In genomic region chr12:8640711-8641424, GRCm38 (mm10) we compare ENCODE assay signal across 8 mouse cellular contexts. TPM values are rescaled to one million over a fixed set of nuclear protein-coding genes. Genes with fewer than 3 reads are reported as not detected.
DNase-seq lines count a peak whose midpoint lies in the region; ATAC-seq and TF ChIP-seq lines count a peak whose summit lies in the region.

No protein-coding gene starts in this region.

- no peaks in the 10 kb centered on the region for H3K27me3 ChIP-seq in forebrain, embryonic 10.5 days (ENCODE audit: poor library complexity, severe bottlenecking)
- no peaks in the 10 kb centered on the region for H3K27me3 ChIP-seq in heart, embryonic 15.5 days
- H3K27me3 ChIP-seq in liver, embryonic 14.5 days (ENCODE audit: control insufficient read depth, insufficient read depth, low read length) = no peaks in the 10 kb centered on the region
- no peaks in the 10 kb centered on the region for H3K27me3 ChIP-seq in neural tube, embryonic 11.5 days (ENCODE audit: control insufficient read depth, insufficient read depth, low read length)
- H3K27me3 ChIP-seq in stomach, postnatal 0 days (ENCODE audit: control insufficient read depth, insufficient read depth, low read length) = no peaks in the 10 kb centered on the region

- peak overlapping the region; percentile 99 for H3K27ac ChIP-seq in forebrain, embryonic 10.5 days
- peak overlapping the region; percentile 99 for H3K27ac ChIP-seq in heart, embryonic 15.5 days
- peak overlapping the region; percentile 76 for H3K27ac ChIP-seq in liver, embryonic 14.5 days
- peak overlapping the region; percentile 92 for H3K27ac ChIP-seq in neural tube, embryonic 11.5 days (ENCODE audit: low read depth, low read length)
- H3K27ac ChIP-seq in stomach, postnatal 0 days (replicated peaks) = peak overlapping the region; percentile 98

- peaks cover 13% of the 10 kb centered on the region for H3K4me1 ChIP-seq in forebrain, embryonic 10.5 days
- peaks cover 4% of the 10 kb centered on the region for H3K4me1 ChIP-seq in heart, embryonic 15.5 days (replicated peaks)
- H3K4me1 ChIP-seq in liver, embryonic 14.5 days (replicated peaks; ENCODE audit: control insufficient read depth in 2 of 2, insufficient read depth in 2 of 2, low read length in 1 of 2) = peaks cover 0 to 2% of the 10 kb centered on the region in 2 experiments; a peak in 1 of 4 replicates
- H3K4me1 ChIP-seq in neural tube, embryonic 11.5 days (ENCODE audit: control insufficient read depth, insufficient read depth, low read length) = no peaks in the 10 kb centered on the region
- H3K4me1 ChIP-seq in stomach, postnatal 0 days (replicated peaks; ENCODE audit: control insufficient read depth, insufficient read depth) = no peaks in the 10 kb centered on the region

- H3K9me3 ChIP-seq in forebrain, embryonic 10.5 days = no peaks in the 10 kb centered on the region
- no peaks in the 10 kb centered on the region for H3K9me3 ChIP-seq in heart, embryonic 15.5 days (replicated peaks)
- no peaks in the 10 kb centered on the region for H3K9me3 ChIP-seq in liver, embryonic 14.5 days (ENCODE audit: control insufficient read depth, low read length)
- H3K9me3 ChIP-seq in neural tube, embryonic 11.5 days (ENCODE audit: control insufficient read depth, low read length) = no peaks in the 10 kb centered on the region
- no peaks in the 10 kb centered on the region for H3K9me3 ChIP-seq in stomach, postnatal 0 days (ENCODE audit: control insufficient read depth, low read length)

- no peak for TF ChIP-seq EP300 in liver, embryonic 14.5 days (IDR thresholded peaks at IDR 0.05; ENCODE audit: low read depth)
- TF ChIP-seq EP300 in stomach, postnatal 0 days (optimal IDR thresholded peaks at IDR 0.05) = no peak

- H3K36me3 ChIP-seq in forebrain, embryonic 10.5 days (replicated peaks) = no peaks in the 10 kb centered on the region
- H3K36me3 ChIP-seq in heart, embryonic 15.5 days = no peaks in the 10 kb centered on the region
- no peaks in the 10 kb centered on the region for H3K36me3 ChIP-seq in liver, embryonic 14.5 days (replicated peaks; ENCODE audit: control insufficient read depth, insufficient read depth, low read depth)
- H3K36me3 ChIP-seq in neural tube, embryonic 11.5 days (ENCODE audit: control insufficient read depth, insufficient read depth, low read length) = no peaks in the 10 kb centered on the region
- H3K36me3 ChIP-seq in stomach, postnatal 0 days (ENCODE audit: control insufficient read depth, insufficient read depth, low read length) = no peaks in the 10 kb centered on the region

- H3K4me2 ChIP-seq in heart, embryonic 15.5 days = peak overlapping the region; percentile 74
- peak overlapping the region; percentile 88 for H3K4me2 ChIP-seq in liver, embryonic 14.5 days (ENCODE audit: low read depth)
- H3K4me2 ChIP-seq in neural tube, embryonic 11.5 days (ENCODE audit: low read depth) = peak overlapping the region; percentile 36
- H3K4me2 ChIP-seq in stomach, postnatal 0 days (replicated peaks; ENCODE audit: low read depth) = peak overlapping the region; percentile 59

- peak overlapping the region; percentile 99 for H3K9ac ChIP-seq in heart, embryonic 15.5 days
- H3K9ac ChIP-seq in liver, embryonic 14.5 days (replicated peaks) = peak overlapping the region; percentile 92
- peak overlapping the region; percentile 94 for H3K9ac ChIP-seq in neural tube, embryonic 11.5 days (ENCODE audit: low read length)
- peak overlapping the region; percentile 96 for H3K9ac ChIP-seq in stomach, postnatal 0 days (ENCODE audit: low read length)

- TF ChIP-seq CTCF in liver, embryonic 14.5 days (IDR thresholded peaks at IDR 0.05; ENCODE audit: low read depth) = no peak
- peak; percentile 34; the same call in 1 of the 2 replicates for TF ChIP-seq CTCF in stomach, postnatal 0 days (IDR thresholded peaks at IDR 0.05; ENCODE audit: low read depth)

- peak; percentile 97 for ATAC-seq in heart, embryonic 15.5 days (replicated peaks; ENCODE audit: insufficient number of reproducible peaks, insufficient read depth, low FRiP score, low read depth)
- ATAC-seq in liver, embryonic 14.5 days (ENCODE audit: insufficient read depth) = peak; percentile 97
- peak; percentile 98 for ATAC-seq in neural tube, embryonic 11.5 days (ENCODE audit: insufficient read depth, low FRiP score, low TSS enrichment)
- ATAC-seq in stomach, postnatal 0 days (ENCODE audit: low FRiP score, low TSS enrichment) = peak; percentile 98

- peak; percentile 97 to 99 for DNase-seq in CD8-positive naive resting alpha-beta T cell, adult 2 months (ENCODE audit: low read depth in 2 of 2, low spot score in 2 of 2)
- peak; percentile 80 for DNase-seq in c-Kit-positive CD71-negative TER-119-negative erythroid progenitor cells, embryonic 14.5 days (ENCODE audit: low read depth)
- DNase-seq in forebrain, embryonic 10.5 days (ENCODE audit: extremely low spot score, low spot score) = peak; percentile 96
- peak; percentile 98 to 100 for DNase-seq in kidney, postnatal 25 days
- DNase-seq in liver, embryonic 14.5 days (ENCODE audit: low read depth in 3 of 3, low spot score in 3 of 3) = peak; percentile 87 to 89 (median 88)
- DNase-seq in neural tube, embryonic 11.5 days (ENCODE audit: low spot score) = peak; percentile 96
- peak; percentile 97 for DNase-seq in stomach, postnatal 0 days (ENCODE audit: low spot score)

- peak overlapping the region; percentile 76 for H3K4me3 ChIP-seq in forebrain, embryonic 10.5 days
- H3K4me3 ChIP-seq in heart, embryonic 15.5 days = peak overlapping the region; percentile 99
- peak overlapping the region; percentile 79 to 96 for H3K4me3 ChIP-seq in liver, embryonic 14.5 days (ENCODE audit: insufficient read depth in 1 of 2, low read depth in 2 of 2, low read length in 2 of 2)
- H3K4me3 ChIP-seq in neural tube, embryonic 11.5 days (ENCODE audit: low read depth, low read length) = peak overlapping the region; percentile 75
- H3K4me3 ChIP-seq in stomach, postnatal 0 days (ENCODE audit: low read depth, low read length) = peak overlapping the region; percentile 89

- whole genome bisulfite sequencing in forebrain, embryonic 10.5 days = under 1% methylated on average over 47 of the region's 47 CpGs
- under 1% methylated on average over 47 of the region's 47 CpGs for WGBS in heart, embryonic 15.5 days
- under 1% methylated on average over 47 of the region's 47 CpGs for WGBS in liver, embryonic 14.5 days (ENCODE audit: insufficient replicate concordance)
- under 1% methylated on average over 47 of the region's 47 CpGs for WGBS in neural tube, embryonic 11.5 days
- under 1% methylated on average over 46 of the region's 47 CpGs for WGBS in stomach, postnatal 0 days

RNA-seq across cellular contexts. Expression of gene Pum2, which starts 33.1 kb away (rescaled TPM):
- 76.2 and 80.0 TPM in 2 replicates for polyA plus RNA-seq in forebrain, embryonic 10.5 days (2016; fragmentation: Nextera tagmentation; extraction: Ambion mirVana)
- polyA plus RNA-seq in heart, embryonic 15.5 days (2015; fragmentation: Nextera tagmentation; extraction: Ambion mirVana) = 24.4 and 25.4 TPM in 2 replicates
- polyA plus RNA-seq in liver, embryonic 14.5 days (2012; rRNA removed) = 17.3 and 20.6 TPM in 2 replicates
- polyA plus RNA-seq in liver, embryonic 14.5 days (2014; fragmentation: Nextera tagmentation; extraction: Ambion mirVana) = 18.4 and 20.8 TPM in 2 replicates
- polyA plus RNA-seq in neural tube, embryonic 11.5 days (2014; fragmentation: Nextera tagmentation; extraction: Ambion mirVana) = 67.6 and 68.7 TPM in 2 replicates
- polyA plus RNA-seq in stomach, postnatal 0 days (2015; fragmentation: Nextera tagmentation; extraction: Ambion mirVana) = 22.6 and 23.8 TPM in 2 replicates

RNA-seq across cellular contexts. Expression of gene Slc7a15, which starts 42.0 kb away (rescaled TPM):
- not detected in 2 replicates for polyA plus RNA-seq in forebrain, embryonic 10.5 days (2016; fragmentation: Nextera tagmentation; extraction: Ambion mirVana)
- not detected in 2 replicates for polyA plus RNA-seq in heart, embryonic 15.5 days (2015; fragmentation: Nextera tagmentation; extraction: Ambion mirVana)
- 0.06 TPM in 2 replicates for polyA plus RNA-seq in liver, embryonic 14.5 days (2012; rRNA removed)
- polyA plus RNA-seq in liver, embryonic 14.5 days (2014; fragmentation: Nextera tagmentation; extraction: Ambion mirVana) = 0.11 and 0.16 TPM in 2 replicates
- polyA plus RNA-seq in neural tube, embryonic 11.5 days (2014; fragmentation: Nextera tagmentation; extraction: Ambion mirVana) = not detected in 2 replicates
- polyA plus RNA-seq in stomach, postnatal 0 days (2015; fragmentation: Nextera tagmentation; extraction: Ambion mirVana) = not detected in 2 replicates

Comparison
In these comparisons a context has a peak if more than half of its experiments do, and no peak if none do; other contexts are left out.
1. Peak in every context shown above with its lines: DNase-seq, ATAC-seq, H3K4me3 ChIP-seq and H3K27ac ChIP-seq.
2. H3K4me2 ChIP-seq: peak in every context shown above with its lines; median percentile 88 in liver, embryonic 14.5 days; 74 in heart, embryonic 15.5 days; 59 in stomach, postnatal 0 days; 36 in neural tube, embryonic 11.5 days.